Mouse (Mus musculus) liver, postnatal 0 days (tissue): Measurements from ENCODE around the gene Scd4.

ENCODE experiments used
- CTCF ChIP-seq: sonication (generic); IDR thresholded peaks from 2 replicates; pipeline ENCODE4 v1.5.1; 2016; ENCODE audit warnings: antibody characterized with exemption, low read depth
- EP300 ChIP-seq: IDR thresholded peaks from 2 replicates; pipeline ENCODE4 v1.6.1; 2016; ENCODE audit warnings: antibody characterized with exemption, low read depth, mild to moderate bottlenecking

DNA sequence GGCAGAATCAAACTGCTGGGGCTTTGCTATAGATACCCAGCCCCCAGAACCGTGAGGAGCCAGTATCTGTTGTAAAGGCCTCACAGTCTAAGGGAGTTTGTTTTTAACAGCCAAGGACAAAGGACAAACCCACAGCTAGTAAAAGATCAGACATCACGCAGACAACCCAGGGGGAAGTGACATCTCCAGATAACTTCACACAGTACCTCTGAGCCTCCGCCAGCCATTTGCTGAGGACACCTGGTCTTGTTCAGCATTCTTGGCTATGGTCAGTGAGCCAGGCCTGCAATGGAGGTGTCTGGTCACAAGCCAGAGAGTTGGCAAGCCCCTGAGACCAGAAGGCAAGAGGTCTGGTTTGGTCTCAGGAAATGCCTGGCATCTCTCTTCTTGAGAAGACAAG, 40.4 kb upstream of the Scd4 start:
- TF ChIP-seq EP300 (no peak), CTCF (no peak)
